Mouse (Mus musculus) urinary bladder, postnatal 4 days (tissue): Measurements from ENCODE around the gene Cand1.

ENCODE experiments used
- DNase-seq, 2 experiments: peaks; one replicate each; pipeline ENCODE4 v3.0.0; 2021 to 2022; ENCODE audit warnings: low spot score in 2 of 2

Gene Cand1

DNA sequence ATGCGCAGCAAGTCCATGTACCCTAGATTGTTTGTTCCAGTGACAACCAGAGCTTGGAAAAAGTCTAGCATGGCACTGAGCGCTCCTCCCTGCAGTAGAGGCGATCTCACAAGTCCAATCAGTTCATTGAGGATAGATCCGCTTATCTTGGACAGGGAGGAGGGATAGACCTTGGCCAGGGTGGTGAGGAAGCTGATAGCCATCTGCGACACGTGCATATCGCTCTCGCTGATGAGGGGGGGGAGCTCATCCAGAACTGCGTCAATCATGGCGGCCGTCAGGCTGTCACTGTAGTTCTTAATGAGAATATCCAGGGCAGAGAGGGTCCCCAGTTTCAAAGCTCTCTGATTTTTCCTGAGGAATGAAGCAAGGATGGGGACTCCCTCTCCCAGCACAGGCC, 28.6 kb downstream of the Cand1 start:
- DNase-seq, result no peak

DNA sequence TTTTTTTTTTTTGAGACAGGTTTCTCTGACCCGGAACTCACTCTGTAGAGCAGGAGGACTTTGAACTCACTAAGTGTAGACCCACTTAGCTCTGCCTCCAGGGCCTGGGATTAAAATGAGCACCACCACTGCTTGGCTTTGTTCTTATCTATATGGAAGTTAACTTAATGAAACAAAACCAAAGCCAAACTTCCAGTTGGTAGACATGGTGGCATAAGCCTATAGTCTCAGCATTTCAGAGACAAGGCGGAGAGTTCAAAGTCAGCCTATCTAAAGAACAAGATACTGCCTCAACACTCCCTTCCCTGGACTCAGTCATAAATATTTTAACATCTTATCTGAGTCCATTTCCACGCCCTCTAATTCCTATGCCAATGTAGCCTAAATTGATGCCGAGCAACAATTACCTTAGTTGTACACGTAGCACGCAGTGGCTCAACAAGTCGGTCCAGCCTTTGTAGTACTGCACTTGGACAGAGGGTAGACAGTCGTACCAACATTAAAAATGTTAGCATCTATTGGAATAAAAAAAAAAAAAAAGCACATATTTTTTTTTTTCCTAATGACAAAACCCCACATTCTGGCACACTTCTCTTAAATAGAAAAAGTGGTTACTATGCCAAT, 33.4 kb downstream of the Cand1 start:
- DNase-seq, result no peak

DNA sequence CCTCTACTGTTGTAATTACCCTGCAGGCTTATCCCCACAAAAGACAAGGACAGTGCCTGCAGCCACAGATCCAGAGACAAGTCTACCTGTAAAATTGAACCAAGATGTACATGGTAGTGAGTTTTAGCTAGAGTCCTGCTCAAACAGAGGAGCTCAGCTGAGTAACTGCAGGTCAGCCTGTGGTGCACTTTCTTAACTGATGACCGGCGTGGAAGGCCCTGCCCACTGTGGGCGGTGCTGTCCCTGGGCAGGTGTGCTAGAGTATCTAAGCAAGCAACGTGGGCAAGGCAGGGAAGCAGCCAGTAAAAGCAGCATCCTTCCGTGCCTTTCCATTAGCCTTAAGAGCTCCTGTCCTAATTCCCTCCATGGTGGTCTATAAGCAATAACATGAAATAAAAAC, 34.6 kb downstream of the Cand1 start:
- DNase-seq, result no peak

DNA sequence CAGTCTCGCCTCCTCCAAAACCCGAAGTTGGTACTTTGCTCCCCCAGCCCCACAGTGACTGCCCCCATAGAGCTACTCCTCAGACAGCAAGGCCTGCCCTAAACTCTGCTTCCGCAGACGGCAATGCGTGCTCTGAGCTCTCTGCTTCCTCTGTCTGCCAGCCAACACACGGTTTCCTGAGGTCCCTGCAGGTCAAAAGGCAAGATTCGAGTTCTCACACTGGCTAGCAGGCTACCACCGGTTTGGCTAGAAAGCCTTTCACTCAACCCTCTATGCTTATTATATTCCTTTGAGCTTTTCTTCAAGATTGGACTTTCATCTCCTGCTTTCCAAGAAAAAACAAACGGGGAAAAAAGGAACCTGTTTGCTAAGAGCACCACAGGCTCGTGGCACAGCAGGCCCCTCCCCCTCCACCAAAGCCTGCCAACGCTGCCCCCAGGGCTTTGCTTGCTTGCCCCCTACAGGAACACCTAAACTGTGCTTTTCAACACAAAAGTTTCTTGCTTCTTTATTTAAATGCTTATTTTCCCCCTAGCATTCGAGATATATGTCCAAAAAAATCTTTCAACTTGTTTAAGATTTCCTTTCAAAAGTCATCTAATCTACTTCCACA, 35.4 kb downstream of the Cand1 start:
- no peak for DNase-seq

DNA sequence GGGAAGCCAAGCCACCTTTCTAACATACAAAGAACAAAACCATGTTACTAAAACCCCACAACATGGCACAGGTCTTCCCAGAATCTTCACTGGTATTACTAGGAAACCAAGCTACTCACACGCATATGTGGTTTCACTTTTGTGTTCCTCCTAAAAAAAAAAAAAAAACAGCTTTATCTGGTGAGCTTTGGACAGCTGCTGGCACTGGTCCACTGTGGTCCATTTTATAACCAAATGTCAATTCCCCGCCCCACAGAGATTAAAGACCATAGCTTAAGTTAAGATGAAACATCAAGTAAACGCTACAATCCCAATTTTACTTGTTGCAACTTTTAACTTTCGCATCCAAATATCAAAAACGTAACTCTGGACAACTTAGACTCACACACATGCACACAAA, 40.0 kb downstream of the Cand1 start:
- DNase-seq, result no peak

DNA sequence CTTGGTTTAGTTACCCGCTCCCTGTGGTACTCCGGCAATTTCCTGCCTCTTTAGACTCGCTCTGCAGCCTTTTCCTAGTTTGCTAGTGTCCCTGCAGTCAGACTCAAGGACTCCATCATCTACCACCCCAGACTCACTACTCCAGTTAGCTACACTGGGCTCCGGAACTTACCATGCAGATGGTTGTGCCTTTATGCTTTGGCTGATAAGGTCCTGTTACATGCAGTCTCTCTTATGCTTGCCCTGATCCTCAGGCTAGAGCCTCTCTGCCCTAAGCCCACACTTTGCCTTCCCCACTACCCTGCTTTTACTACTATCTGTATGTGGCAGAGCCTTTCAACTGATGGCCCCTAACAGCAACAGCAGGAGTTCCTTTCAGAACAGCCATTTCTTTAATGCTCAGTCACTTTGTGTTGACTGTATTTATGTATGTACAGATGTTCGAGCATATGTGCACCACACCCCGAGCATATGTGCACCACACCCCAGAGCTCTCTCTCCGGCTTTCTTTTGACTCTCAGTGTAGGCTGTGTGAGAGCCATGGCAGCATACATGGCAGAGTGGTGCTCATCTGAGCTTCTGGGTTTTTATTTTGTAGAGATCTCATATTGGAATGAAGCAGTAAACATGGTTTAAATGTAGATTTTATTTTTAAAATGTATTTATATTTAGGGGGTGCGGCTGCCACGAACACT, 41.5 kb downstream of the Cand1 start:
- no peak for DNase-seq

DNA sequence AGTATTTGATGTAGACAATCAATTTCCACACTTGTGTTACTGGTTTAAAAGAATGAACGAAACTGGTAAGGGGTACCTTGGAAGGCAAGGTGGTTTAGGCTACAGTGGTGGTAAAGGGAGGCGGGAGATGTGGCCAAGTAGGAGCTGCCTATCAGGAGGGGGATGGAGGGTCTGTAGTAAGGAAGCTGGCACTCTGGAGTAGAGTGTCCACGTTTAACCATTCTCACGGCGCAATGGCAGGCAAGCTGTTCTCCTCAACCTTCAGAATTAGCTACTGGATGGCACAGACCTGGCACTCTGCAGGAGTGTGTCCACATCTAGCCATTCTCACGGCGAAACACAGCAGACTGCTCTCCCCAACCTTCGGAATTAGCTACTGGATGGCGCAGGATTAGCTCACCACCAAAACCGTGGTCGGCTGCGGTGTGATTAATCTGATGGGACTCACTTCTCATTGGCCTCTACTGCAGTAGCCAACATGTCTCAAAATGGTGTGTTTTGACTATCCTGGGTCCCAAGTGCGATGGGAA, 42.2 kb downstream of the Cand1 start:
- no peak for DNase-seq

DNA sequence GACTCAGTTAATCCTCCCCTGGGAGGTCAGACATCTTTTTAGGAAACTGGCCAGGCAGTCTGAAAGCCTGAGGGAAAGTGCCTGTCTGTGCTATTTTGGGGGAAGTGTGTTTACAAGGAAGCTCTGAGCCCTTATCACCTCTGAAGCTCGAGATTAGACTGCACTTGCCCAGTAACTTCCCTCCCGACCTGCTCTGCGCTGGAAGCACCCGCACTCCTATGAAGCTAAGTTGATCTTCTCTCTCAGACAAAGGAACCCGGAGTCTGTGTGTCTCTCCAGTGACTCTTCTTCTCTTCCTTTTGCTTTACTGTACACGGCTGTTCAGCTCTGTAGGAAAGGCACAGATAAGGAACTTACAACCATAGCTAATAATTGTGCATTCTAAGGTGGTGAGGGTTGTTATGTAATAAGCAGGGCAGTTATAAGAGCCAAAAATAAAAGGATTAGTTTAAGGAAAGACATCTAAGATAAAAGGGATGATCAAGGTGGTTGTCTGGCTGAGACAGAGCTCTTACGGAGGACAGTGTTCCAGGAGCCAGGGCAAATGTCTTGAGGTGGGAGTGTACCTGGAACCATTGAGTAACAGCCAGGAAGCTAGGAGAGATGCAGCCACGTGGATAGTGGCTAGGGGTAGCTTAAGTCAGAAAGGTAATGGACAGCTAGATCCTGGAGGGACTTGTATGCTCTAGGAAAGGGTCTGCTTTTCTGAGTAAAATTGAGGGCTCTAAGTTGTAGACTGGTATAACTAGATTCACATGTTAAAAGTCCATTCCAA, 47.1 kb downstream of the Cand1 start:
- DNase-seq, result no peak

DNA sequence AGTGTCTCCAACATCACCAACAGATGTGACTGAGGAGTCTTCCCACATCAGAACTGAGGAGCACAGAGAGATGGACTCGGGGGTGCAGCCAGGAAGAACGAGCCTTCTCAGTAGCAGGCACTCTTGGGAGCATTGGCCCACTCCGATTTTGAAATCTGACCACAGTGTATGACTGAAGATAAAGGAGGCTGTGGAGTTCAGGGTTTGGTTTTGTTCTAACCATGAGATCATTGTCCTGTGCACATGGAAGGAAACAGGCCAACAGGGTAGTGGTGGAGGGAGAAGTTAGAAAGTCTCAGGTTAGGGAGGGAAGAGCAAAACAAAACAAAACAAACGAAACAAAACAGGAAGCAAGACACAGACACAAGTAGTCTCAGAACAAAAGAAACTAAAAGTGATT, 52.1 kb downstream of the Cand1 start:
- DNase-seq, result no peak

DNA sequence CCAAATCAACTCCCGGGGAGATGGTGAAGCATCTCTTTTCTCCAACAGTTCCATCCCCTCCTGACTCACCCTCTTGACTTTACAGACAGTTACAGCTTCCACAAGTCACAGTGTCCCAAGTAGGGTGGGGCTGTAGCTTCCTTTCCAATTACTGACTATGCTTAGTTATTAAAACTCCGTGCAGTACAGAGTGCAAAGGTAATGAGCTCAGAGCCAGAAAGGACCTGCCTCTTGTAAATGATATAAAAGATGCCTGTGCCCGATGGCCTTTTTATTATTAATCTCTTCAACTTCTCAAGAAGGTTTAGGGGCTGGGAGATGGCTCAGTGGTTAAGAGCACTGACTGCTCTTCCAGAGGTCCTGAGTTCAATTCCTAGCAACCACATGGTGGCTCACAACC, 70.2 kb downstream of the Cand1 start:
- no peak for DNase-seq

DNA sequence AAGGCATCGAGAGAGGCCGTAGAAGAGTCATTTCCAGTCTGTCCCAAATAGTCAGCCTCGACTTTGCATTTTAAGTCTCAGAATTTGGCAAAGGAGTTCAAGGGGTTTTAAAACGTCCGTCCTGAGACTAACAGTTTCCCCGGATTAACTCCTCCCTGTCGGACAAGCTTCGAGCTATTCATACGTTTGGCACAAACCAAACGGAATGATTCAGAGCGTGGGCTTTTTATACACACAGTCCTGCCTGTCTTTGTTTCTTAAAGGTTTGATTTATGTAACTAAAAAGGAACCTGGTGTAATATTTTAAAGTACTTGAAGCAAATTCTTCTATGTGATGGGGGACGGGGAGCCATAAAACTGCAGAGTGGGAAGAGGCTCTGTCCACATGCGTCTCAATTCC, 70.6 kb downstream of the Cand1 start:
- no peak for DNase-seq

DNA sequence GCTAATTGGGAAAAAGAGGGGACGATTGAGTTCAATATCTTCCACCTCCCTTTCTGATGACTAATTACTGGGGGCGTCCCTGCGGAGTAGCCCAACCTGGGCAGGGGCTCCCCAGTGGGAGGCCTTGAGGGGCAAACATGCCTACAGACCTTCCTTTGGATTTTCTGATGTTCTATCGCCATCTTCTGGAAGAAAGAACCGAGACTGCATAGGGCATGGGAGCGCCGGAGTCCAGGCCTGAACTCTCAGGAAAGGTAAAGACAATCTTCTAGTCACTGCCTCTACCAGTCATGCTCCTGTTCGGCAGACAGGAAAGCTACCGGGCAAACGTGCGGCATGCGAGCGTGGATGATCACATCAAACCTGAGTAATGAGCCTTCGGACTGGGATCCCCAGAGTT, 71.1 kb downstream of the Cand1 start:
- DNase-seq, result no peak

DNA sequence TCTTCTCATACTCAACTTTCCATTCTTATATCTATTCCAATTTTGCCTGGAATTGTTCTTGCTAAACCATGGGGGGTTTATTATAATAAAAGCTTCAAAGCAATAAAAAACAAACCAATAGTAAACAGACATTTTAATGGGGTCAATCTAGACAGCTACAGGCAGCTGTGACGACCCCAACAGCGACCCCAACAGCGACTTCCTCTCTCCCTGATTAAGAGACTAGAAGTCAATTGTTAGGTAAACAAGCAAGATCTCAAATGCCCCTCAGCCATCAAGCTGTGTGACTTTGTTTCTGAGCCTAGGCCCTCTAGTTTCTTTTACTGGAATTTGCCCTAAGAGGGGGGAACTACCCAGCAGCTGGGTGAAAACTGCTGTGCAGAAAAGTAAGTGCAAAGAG, 72.0 kb downstream of the Cand1 start:
- DNase-seq, result no peak

DNA sequence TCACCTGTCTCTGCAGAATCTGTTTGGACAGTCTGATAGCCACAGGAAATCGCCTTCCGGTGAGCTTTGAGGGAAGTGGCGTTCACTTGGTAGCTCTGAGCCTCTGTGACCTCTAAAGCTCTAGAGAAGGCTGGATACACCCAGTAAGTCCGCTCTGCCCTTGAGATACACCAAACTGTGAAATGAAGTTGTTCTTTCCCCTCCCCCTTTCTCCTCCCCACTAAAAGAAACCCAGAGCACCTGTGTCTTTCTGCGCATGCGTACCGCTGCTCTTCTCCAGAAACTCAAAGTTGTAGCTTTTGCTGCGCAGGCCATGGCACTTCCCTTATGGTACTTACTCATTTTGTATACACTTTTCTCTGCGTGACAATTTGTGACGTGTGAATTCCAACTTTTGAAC, 74.8 kb downstream of the Cand1 start:
- DNase-seq, result no peak

DNA sequence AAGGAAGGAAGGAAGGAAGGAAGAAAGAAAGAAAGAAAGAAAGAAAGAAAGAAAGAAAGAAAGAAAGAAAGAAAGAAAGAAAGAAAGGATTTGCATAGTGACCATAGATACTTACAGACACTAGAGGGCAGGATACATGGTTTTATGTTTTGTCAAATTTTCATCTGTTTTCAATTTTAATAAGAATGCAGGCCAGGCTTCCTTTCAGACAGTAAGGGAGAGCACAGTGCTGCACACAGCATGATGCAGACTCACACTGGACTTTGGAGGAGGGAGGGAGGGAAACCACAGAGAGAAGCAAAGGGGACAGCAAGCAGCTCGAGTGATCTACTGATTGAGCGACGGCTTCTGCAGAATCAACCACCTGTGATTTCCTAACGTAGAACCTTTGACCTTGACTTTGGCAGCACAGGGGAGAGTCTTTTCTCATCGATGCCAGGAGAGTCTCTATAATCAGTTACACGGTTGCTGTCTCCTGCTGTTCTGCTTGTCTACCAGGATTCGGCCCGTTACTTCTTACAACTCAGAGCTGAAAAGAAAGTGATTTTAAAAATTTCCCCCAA, 78.0 kb downstream of the Cand1 start:
- DNase-seq, result no peak

DNA sequence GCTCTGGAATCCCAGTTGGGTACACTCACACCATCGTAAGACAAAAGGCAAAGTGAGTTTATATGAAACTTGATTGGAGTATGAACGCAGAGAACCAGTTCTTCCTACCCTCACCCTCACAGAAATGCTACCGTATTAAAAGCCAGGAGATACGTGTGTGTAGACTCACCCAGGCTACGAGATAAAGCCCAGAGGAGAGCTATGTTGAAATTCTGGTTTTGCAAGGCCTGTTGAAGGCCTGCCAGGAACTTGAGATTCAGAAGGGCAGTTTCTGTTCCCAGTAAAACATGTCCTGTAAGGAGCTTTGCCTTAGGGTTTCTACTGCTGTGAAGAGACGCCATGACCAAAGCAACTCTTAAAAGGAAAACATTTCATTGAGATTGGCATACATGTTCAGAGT, 79.7 kb downstream of the Cand1 start:
- DNase-seq, result no peak

DNA sequence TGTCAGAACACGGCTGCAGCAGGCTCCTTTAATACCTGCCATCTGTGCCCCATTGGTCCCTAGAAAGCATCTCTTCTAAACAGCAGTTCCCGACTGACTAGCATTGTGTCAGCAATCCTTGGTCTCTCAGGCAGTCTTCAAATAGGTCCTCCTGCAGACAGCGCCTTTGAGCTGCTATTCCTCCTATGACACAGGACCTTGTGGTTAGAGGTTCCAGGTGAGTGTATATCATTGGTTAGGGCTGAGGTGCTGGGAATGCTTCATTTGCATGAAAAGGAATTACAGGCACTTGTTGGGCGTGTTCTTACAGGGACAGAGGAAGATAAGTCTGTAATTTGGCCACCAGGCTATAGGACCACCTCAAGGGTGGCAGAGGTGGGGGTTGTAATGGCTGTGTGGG, 90.6 kb downstream of the Cand1 start:
- no peak for DNase-seq
